Mouse (Mus musculus) embryo, embryonic 11 days (tissue): ENCODE data around the gene Svs1.
A peak's percentile ranks its signal among the peaks of the same experiment; 100 is the strongest.

Experiments
- DNase-seq: peaks from one replicate; pipeline ENCODE4 v3.0.0-alpha.2; 2015

Gene Svs1

GRCm38 (mm10) chr6:49013023-49013422 lies 26.4 kb downstream of the Svs1 start:
- DNase-seq = no peak

DNA sequence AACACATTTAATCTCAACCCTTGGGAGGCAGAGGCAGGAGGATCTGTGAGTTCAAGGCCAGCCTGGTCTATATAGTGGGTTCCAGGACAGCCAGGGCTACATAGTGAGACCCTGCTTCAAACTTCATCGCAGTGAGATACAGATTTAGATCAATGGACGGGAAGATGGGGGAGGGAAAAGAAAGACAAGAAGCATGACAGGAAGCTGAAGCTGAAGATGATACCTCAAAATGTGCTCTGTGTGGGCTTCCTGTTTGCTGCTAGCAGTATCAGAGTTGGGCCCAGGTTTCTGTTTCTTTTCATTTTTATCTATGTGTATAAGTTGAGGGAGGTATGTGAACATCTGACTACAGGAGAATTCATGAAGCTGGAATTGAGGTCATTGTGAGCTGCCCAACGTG lies 26.8 kb downstream of the Svs1 start:
- DNase-seq = no peak

DNA sequence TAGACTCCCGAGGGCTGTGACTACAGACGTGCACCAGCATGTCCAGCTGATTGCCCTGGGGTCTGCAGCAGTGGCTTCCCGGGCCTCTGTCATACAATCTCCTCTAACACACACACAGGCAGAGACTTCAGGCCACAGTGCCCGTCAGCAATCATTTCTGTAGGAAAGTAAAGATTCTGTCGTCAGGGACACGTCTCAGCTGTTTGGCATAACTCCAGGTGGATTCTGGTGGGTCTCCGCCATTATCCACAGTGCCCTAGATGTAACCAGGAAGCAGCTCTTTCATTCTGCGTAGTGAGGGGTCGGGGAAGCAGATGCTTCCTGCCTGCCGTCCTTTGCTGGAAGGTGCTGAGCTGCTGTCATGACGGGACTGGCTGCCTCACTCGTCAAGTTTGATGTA lies 30.5 kb downstream of the Svs1 start:
- DNase-seq = no peak

DNA sequence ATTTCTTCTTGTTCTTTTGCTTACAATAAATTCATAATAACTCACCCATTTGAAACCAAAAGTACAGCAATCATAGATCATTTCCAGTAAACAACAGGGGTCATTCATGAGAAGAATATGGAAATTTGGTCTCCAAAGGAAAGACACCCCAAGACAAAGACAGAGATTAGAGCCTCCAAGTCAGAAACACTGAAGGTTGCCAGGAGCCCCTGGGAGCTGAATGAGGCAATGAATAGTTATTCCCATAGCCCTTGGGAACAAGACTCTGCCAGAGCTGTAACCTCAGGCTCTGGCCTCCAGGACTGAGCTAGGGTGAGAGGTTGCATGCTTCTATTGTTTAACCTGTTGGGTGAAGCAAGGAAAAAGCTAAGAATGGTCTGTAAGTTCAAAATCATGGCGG lies 32.7 kb downstream of the Svs1 start:
- DNase-seq = no peak

- DNase-seq = no peak
These were observed 34.7 kb downstream of the Svs1 start for GRCm38 (mm10) chr6:49021141-49022012.

DNA sequence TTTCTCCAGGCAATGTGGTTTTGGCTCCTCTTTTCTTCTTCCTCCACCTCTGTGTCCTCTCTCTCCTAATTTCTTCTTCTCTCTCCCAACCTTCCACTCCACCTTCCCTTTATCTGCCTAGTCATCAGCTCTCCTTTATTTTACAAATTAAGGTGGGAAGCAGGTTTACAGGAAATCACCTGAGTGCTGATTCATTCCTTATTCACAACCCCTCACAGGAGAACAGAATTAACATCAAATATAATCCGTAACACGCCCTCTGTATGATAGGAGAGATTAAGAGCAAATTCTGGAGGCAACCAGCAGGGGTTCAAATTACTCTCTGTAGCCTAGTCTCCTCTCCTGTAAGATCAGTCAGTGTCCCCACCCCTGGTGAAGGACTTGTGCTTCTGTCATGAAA lies 35.7 kb downstream of the Svs1 start:
- DNase-seq = no peak

DNA sequence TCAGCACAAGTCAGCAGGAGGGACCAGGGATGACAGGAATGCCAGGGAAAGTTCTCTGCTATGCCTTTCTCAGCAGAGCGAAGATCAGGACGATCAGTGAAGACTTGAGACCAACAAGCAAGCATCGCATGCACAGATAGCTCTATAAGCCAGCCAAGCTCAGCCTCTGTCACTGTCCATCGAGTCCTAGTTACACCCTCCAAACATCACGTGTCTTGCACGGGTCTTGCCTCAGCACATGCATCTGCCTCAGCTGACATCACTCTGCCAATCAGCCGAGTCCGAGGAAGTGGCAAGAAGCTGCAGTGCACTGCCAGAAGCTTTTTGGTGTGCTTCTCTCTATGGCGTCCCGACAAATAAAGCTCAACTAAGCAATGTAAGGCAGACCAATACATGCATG lies 36.7 kb downstream of the Svs1 start:
- no peak for DNase-seq

DNA sequence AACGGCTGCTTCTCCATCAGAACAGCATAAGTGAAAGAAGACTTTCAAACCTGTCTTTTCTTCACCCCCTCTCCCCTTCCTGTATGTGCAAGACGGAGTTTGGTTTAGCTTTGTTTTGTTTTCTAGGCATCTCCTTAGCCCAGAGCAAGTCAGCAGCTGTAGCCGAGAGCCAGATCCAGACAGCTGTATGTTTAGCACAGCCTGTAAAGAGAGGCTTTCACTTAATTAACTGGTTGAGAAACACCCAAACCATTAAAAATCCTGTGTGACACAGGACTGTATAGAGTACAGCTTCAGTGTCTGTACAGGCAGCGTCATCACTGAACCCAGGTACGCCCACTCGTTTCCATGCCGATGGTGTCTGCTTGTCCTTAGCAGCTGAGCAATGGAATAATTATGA lies 38.6 kb downstream of the Svs1 start:
- no peak for DNase-seq

GRCm38 (mm10) chr6:49026496-49026895 lies 39.8 kb downstream of the Svs1 start:
- no peak for DNase-seq

- no peak for DNase-seq
These were observed 41.4 kb downstream of the Svs1 start for GRCm38 (mm10) chr6:49028019-49028418.

GRCm38 (mm10) chr6:49028708-49029107 lies 42.0 kb downstream of the Svs1 start:
- no peak for DNase-seq

DNA sequence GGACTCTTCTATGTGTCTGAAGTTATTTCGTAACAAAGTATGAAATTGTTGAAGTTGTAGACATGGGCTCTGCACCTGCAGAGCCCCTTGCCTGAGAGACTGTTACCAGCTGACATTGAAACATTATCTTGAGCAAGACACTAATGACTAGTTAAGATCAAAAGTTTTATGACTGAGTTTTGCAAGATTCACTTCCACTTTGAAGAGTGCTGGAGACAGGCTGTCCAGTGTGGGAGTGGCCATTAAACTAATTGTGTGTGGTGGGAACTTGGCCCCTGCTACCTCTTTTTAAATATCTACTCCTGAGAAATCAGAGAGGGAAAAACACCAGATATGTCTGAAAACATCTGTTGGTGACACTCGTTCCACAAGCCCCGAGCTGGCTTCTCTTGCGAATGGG lies 44.6 kb downstream of the Svs1 start:
- no peak for DNase-seq

- DNase-seq = no peak
These were observed 46.1 kb downstream of the Svs1 start for GRCm38 (mm10) chr6:49032783-49033182.

- DNase-seq = peak; percentile 30
These were observed 49.9 kb downstream of the Svs1 start, which contains the start of gene Gpnmb for GRCm38 (mm10) chr6:49036275-49037267. Gene Gpnmb (plus strand): TSS chr6:49036546.

- DNase-seq = no peak
These were observed 50.6 kb downstream of the Svs1 start for GRCm38 (mm10) chr6:49037268-49037662.

DNA sequence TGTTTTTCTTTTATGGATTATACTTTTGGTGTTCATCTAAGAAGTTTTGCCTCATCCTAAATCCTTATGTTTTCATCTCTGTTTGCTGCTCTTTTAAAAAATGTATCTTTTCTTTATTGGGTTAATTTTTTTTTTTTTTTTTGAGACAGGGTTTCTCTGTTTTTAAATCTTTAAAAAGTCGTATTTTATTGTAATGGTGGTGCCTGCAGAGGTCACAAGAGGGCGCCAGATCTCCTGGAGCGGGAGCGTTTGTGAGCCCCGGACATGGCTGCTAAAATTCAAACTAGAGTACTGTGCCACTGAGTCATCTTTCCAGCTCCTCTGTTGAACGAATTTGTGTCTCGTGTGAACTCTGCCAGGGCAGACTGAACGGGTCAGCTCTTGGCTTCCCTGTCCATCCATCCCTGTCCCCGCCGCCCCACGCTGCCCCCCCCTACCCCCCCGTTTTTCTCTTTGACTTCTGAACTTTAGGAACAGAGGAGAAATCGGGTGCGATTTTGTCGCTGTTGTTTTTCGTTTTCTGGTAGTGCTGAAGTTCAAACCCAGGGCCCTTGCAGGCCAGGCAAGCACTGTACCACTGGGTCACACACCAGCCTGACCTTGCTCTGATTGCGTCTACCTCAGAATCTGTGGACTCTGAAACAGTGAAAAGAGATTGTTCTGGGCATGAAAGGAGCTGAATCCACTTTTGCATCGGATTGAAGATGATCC lies 53.0 kb downstream of the Svs1 start:
- peak; percentile 81 for DNase-seq
